Mouse (Mus musculus): ENCODE measurements around the gene Fryl. TPM values are rescaled to one million over a fixed set of nuclear protein-coding genes. Genes with fewer than 3 reads are reported as not detected.
A peak's percentile ranks its signal among the peaks of the same experiment; 100 is the strongest.

Gene Fryl
- polyA plus RNA-seq, 1 experiment from 2014 or later = 48.7 TPM

DNA sequence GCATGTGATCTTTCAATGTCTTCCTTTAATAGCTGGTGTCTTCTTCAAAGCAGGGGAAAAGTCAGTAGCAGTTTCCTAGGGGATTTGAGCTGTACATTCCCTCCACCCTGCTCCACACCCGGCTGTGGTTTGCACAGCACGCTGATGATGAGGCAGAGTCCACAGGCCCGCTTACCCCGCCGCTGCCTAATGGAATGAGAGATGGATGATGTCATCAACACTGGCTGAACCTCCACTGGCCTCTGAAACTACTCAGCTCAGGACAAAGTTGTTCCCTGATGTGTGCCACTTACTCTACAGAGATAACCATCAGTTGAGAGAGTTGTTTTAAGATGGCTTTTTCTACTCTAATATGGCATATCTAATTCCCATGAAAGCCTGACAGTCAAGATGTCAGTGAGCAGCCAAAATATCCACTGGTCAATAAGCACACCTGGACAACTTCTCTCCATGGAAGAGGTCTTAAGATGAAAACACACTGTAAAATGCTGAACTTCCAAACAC lies 87.6 kb downstream of the Fryl start:
- peaks cover 28% of the 10 kb centered on the region for H3K4me1 ChIP-seq
- 70% methylated on average over 5 of the region's 5 CpGs for WGBS
- H3K9me3 ChIP-seq = no peaks in the 10 kb centered on the region
- H3K9ac ChIP-seq (replicated peaks) = no peak overlapping the region
- H3K27ac ChIP-seq (replicated peaks) = no peak overlapping the region
- no peaks in the 10 kb centered on the region for H3K27me3 ChIP-seq
- H3K4me3 ChIP-seq = no peak overlapping the region
- no peak overlapping the region for H3K4me2 ChIP-seq (replicated peaks)
- ATAC-seq (ENCODE audit: low FRiP score, low read depth) = no peak; the same call in 1 of the 2 replicates
- no peaks in the 10 kb centered on the region for H3K36me3 ChIP-seq

DNA sequence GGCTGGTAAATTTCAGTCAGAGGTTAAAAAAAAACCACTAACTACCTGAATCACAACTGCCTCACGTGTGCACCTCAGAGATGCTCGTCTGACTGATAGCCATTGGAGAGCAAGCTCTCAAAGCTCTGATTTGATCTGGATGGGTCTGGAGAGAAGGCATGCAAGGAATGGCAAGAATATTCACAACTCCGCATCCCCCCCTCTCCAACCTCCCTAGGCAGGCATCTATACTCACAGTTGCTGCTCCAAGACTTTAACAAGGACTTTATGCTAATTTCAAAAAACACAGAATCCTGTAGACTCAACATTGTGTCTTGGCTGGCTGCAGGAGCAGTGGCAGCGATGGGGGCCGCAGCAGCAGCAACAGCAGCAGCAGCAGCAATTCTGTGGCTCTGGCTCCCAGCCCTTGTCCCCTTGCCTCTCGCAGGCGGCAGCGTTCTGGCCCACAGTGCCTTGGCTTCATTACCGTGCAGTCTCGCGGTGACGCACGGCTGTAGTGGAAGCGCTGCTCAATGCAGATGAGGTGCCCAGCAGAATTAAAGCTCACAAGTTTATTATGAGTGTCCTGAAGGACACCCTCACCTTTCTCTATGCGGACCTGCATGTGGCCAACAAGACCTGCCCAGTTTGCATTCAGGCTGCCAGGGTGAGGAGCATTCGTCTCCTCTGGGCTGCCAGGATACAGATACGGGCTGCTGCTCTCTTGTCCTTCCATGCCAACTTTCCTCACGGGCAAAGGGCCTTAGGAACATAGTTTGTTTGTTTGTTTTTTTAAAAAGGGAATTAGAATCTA lies 88.2 kb downstream of the Fryl start:
- H3K36me3 ChIP-seq = no peaks in the 10 kb centered on the region
- no peaks in the 10 kb centered on the region for H3K27me3 ChIP-seq
- H3K4me1 ChIP-seq = peaks cover 32% of the 10 kb centered on the region
- no peak for ATAC-seq (ENCODE audit: low FRiP score, low read depth)
- no peaks in the 10 kb centered on the region for H3K9me3 ChIP-seq
- WGBS = 79% methylated on average over 18 of the region's 18 CpGs
- no peak overlapping the region for H3K4me2 ChIP-seq (replicated peaks)
- no peak overlapping the region for H3K4me3 ChIP-seq
- H3K9ac ChIP-seq (replicated peaks) = no peak overlapping the region
- H3K27ac ChIP-seq (replicated peaks) = no peak overlapping the region

DNA sequence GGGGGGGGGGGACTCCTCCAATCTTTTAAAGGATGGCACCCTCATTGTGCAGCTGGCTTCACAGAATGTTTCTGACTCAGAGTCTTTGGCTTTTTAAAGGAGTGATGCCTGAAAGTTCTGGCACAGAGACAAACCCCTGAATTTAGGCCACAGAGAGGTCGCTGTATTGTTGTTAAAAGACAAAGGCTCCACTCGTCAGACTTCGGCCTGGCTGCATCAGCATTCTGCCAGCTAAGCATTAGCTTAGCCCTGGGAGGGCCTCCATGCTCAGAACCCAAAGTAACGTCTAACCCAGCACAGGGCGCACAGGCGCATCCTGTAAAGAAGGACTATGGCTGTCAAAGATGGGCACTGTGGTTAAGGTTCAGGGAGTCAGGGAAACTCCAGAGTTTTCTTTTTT lies 92.4 kb downstream of the Fryl start:
- ATAC-seq (ENCODE audit: low FRiP score, low read depth) = peak; percentile 59; the same call in 1 of the 2 replicates
- no peak overlapping the region for H3K4me2 ChIP-seq (replicated peaks)
- no peak overlapping the region for H3K4me3 ChIP-seq
- 12% methylated on average over 6 of the region's 6 CpGs for WGBS
- no peak overlapping the region for H3K9ac ChIP-seq (replicated peaks)
- peaks cover 34% of the 10 kb centered on the region for H3K4me1 ChIP-seq
- 0 out of 2 replicates have a peak overlapping the region, but pooled peaks have one; percentile 25 for H3K27ac ChIP-seq (replicated peaks)
- H3K36me3 ChIP-seq = no peaks in the 10 kb centered on the region
- no peaks in the 10 kb centered on the region for H3K27me3 ChIP-seq
- H3K9me3 ChIP-seq = no peaks in the 10 kb centered on the region

DNA sequence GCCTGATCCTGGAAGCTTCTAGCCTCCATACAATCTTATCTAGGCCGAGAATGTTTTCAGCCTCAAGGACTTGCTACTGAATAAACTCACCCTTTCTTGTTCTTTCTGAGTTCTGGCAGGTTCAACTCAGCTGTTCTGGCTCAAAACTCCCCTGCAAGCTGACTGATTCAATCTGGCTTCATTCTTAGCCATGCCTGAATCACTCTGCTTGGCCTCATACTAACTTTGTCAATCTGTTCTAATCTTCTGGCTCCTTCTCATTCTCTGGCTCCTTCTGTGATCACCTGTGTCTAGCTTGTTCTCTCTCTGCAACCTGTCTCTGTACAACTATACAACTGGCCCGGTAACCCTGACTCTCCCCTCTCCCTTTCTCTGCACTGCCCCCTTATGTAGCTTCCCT lies 93.9 kb downstream of the Fryl start:
- no peak overlapping the region for H3K9ac ChIP-seq (replicated peaks)
- H3K9me3 ChIP-seq = no peaks in the 10 kb centered on the region
- no peak overlapping the region for H3K4me2 ChIP-seq (replicated peaks)
- no peaks in the 10 kb centered on the region for H3K27me3 ChIP-seq
- WGBS = 94% methylated on average over 2 of the region's 2 CpGs
- H3K27ac ChIP-seq (replicated peaks) = no peak overlapping the region
- H3K4me3 ChIP-seq = no peak overlapping the region
- H3K4me1 ChIP-seq = peaks cover 20% of the 10 kb centered on the region
- no peak for ATAC-seq (ENCODE audit: low FRiP score, low read depth)
- no peaks in the 10 kb centered on the region for H3K36me3 ChIP-seq

DNA sequence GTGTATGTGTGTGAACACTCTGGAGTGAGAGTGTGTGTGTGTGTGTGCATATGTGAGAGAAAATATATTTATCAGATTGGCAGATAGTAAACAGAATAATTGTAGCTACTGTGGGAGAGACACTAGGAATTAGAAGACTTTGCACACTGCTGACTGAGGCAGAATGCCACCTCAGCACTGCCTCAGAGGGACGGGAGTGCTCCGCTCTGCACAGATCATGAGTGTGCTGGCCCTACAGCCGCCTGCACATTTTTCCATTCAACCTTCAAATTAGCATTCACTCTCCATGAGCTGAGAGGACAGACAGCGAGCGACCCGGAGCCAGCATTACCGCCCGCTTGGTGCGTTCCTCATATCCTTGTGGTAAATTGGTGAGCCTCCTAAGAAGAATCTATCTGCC lies 96.0 kb downstream of the Fryl start:
- H3K36me3 ChIP-seq = no peaks in the 10 kb centered on the region
- H3K9ac ChIP-seq (replicated peaks) = no peak overlapping the region
- no peaks in the 10 kb centered on the region for H3K9me3 ChIP-seq
- H3K4me3 ChIP-seq = no peak overlapping the region
- peaks cover 24% of the 10 kb centered on the region for H3K4me1 ChIP-seq
- WGBS = 81% methylated on average over 9 of the region's 9 CpGs
- H3K27ac ChIP-seq (replicated peaks) = no peak overlapping the region
- no peaks in the 10 kb centered on the region for H3K27me3 ChIP-seq
- ATAC-seq (ENCODE audit: low FRiP score, low read depth) = no peak
- no peak overlapping the region for H3K4me2 ChIP-seq (replicated peaks)

DNA sequence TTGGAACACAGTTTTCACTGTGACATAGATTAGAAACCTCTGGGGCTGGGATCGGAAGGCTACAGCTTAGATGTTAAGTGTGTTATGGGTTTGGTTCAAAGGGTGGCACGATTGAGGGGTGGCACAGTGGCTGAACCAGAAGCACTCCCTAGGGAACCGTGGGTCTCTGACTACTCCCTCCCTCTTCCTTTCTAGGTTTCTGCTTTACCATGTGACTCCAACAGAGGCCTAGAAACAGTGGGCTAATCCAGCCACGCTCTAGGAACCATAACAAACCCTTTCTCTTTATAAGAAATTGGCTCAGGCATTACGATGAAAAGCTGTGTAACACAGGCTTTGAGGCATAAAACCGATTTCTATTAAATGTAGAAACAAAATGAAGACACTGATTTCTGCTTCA lies 98.9 kb downstream of the Fryl start:
- no peaks in the 10 kb centered on the region for H3K27me3 ChIP-seq
- H3K9me3 ChIP-seq = no peaks in the 10 kb centered on the region
- no peak overlapping the region for H3K4me3 ChIP-seq
- no peak for ATAC-seq (ENCODE audit: low FRiP score, low read depth)
- H3K4me1 ChIP-seq = peaks cover 15% of the 10 kb centered on the region
- H3K27ac ChIP-seq (replicated peaks) = no peak overlapping the region
- H3K36me3 ChIP-seq = no peaks in the 10 kb centered on the region
- no peak overlapping the region for H3K4me2 ChIP-seq (replicated peaks)
- H3K9ac ChIP-seq (replicated peaks) = no peak overlapping the region
- WGBS = 79% methylated on average over 6 of the region's 6 CpGs

DNA sequence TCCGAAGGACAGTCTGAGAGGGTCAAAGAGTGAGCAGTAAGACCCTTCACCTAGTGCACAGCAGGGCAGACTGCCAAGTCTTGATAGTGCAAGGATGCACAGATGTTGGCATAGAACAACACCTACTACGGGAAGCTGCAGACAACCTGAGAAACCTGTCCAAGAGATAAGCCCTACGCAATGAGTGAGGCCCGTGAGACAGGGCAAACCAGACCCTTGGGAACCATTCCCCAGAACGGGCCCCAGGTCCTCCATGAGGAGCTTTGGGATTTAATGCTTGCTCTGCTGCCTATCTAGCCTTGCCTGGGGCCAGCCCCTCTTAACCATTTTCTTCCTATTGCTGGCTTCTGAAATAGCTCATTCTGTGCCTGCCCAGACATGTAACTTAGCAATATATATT lies 99.4 kb downstream of the Fryl start:
- no peak overlapping the region for H3K27ac ChIP-seq (replicated peaks)
- H3K9ac ChIP-seq (replicated peaks) = no peak overlapping the region
- no peaks in the 10 kb centered on the region for H3K36me3 ChIP-seq
- H3K4me3 ChIP-seq = no peak overlapping the region
- H3K27me3 ChIP-seq = no peaks in the 10 kb centered on the region
- no peak for ATAC-seq (ENCODE audit: low FRiP score, low read depth)
- peaks cover 14% of the 10 kb centered on the region for H3K4me1 ChIP-seq
- H3K4me2 ChIP-seq (replicated peaks) = no peak overlapping the region
- H3K9me3 ChIP-seq = no peaks in the 10 kb centered on the region
- WGBS = 84% methylated on average over 5 of the region's 5 CpGs

DNA sequence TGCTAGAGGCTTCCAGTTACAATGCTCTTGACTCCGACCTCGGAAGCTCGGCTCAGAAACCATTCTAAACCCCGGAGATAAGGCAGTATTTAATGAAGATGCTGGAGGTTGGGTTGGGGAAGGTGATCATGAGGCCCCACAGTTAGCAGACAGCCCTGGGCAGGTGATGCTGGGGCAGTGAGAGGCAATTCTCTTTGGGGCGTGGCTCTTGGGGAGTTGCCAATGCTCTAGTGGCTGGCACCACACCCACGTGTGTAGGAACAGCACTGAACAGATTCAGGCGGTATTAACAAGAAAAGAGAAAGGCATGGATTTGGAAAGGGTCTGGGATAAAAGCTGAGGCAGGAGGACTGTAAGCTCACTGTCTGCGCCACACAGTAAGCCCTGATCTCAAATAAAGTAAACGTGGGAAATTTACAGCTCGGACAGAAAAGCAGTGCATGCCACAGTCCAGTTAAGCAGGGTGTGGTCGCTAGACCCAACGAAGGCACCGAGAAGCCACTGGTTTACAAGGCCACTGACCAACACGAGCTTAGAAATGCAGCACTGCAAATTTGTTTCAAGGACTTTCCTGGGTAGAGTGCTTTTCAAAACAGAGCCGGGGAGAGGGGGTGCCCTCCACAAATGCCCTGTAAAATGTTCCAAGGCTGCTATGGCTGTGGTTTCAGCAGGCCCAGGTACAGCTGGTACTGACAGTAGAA lies 100.0 kb downstream of the Fryl start:
- no peaks in the 10 kb centered on the region for H3K36me3 ChIP-seq
- ATAC-seq (ENCODE audit: low FRiP score, low read depth) = no peak
- 88% methylated on average over 15 of the region's 15 CpGs for WGBS
- H3K27ac ChIP-seq (replicated peaks) = no peak overlapping the region
- no peaks in the 10 kb centered on the region for H3K9me3 ChIP-seq
- peaks cover 12% of the 10 kb centered on the region for H3K4me1 ChIP-seq
- H3K9ac ChIP-seq (replicated peaks) = no peak overlapping the region
- H3K4me2 ChIP-seq (replicated peaks) = no peak overlapping the region
- no peaks in the 10 kb centered on the region for H3K27me3 ChIP-seq
- no peak overlapping the region for H3K4me3 ChIP-seq

DNA sequence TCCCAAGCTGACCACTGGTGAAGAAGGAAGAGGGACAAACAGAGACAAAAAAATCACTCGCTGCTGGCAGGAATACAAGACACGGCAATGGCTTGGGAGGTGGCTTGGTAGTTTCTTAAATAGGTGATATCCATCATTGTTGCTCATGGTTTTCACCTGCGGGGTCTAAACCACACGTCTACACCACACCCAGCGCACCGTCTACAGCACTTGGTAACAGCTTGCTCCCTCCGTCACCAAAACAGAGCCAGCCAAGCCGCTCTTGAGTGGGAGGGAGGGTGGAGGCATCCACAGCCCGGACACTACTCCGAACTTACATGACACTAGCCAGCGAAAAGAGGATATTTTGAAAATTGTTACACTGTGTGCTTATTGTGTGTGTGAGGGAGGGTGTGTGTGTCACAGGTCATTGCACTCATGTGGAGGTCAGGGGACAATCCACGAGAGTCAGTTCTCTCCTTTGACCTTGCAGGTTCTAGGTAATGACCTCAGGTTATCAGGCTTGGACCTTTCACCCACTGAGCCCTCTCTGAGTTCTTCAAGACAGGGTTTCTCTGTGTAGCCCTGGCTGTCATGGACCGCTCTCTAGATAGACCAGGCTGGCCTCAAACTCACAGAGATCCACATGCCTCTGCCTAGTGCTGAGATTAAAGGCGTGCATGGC lies 102.5 kb downstream of the Fryl start:
- Histone ChIP-seq H3K9ac (replicated peaks) (no peak overlapping the region), H3K4me3 (no peak overlapping the region), H3K27me3 (no peaks in the 10 kb centered on the region), H3K9me3 (no peaks in the 10 kb centered on the region), H3K36me3 (no peaks in the 10 kb centered on the region), H3K4me2 (replicated peaks) (no peak overlapping the region), H3K27ac (replicated peaks) (no peak overlapping the region), H3K4me1 (peaks cover 8% of the 10 kb centered on the region; the same call in 1 of the 2 replicates)
- 89% methylated on average over 14 of the region's 14 CpGs for WGBS
- no peak for ATAC-seq (ENCODE audit: low FRiP score, low read depth)

DNA sequence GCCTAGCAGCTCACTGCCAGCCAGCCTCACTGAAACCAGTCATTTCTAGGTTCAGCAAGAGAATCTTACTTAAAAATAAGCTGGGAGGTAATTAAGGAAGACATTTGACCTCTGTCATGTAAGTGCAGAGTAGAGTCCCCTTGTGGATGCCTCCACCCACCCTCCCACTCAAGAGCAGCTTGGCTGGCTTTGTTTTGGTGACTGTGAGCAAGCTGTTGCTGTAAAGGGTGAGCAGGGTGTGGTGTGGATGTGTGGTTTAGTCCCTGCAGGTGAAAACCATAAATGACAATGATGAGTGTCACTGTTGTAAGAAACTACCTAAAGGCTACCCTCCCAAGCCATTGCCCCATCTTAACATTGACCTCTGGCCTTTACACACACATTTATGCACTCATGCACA lies 104.2 kb downstream of the Fryl start:
- no peak for ATAC-seq (ENCODE audit: low FRiP score, low read depth)
- Histone ChIP-seq H3K4me1 (peaks cover 6% of the 10 kb centered on the region; the same call in 1 of the 2 replicates), H3K4me3 (no peak overlapping the region), H3K36me3 (peaks cover 2% of the 10 kb centered on the region), H3K27ac (replicated peaks) (no peak overlapping the region), H3K4me2 (replicated peaks) (no peak overlapping the region), H3K9ac (replicated peaks) (no peak overlapping the region), H3K27me3 (no peaks in the 10 kb centered on the region), H3K9me3 (no peaks in the 10 kb centered on the region)

DNA sequence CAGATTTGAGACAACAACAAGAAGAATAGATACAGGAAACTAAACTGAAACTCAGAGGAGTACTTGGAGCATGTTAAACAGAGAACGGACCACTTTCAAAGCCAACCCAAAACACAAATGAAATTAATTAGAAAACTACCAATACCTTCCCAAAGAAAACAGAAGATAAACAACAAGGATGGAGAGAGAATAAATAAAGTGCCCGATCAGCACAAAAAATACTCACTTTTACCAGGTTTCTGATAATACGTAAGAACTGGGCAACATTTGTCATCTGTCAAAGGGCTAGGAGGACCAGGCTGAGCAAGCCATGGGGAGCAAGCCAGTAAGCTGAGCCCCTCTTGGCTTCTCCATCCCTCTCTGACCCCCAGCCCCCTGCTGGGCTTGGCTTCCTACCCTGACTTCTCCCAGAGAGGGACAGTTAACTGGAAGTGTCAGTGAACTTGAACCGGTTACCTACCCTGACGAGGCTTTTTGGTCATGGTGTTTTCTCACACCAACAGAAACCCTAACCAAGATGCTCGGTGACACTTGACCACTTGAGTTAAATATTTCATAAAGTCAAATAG lies 105.5 kb downstream of the Fryl start:
- Histone ChIP-seq H3K27me3 (no peaks in the 10 kb centered on the region), H3K27ac (replicated peaks) (no peak overlapping the region), H3K9ac (replicated peaks) (no peak overlapping the region), H3K4me1 (no peaks in the 10 kb centered on the region), H3K36me3 (peaks cover 12% of the 10 kb centered on the region), H3K9me3 (no peaks in the 10 kb centered on the region), H3K4me2 (replicated peaks) (no peak overlapping the region), H3K4me3 (no peak overlapping the region)
- no peak for ATAC-seq (ENCODE audit: low FRiP score, low read depth)
- WGBS = 90% methylated on average over 6 of the region's 6 CpGs

DNA sequence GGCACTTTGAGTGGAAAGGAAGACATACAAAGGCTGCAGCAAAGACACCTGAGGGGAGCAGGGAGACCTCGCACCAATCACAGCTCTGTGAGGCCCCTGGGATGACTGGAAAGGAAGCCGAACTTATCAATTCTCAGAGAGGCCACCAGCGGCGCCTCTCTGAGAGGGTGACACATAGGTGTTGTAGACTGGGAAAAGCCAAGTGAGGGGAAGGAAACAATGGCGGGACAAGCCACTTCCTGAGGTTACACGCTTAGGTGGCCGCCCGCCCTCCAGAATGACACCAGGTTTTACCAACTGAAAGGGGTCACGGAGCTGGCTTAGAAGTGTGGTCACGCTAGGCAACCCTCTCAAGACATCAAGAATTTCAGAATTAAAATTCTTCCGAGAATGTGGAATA lies 111.4 kb downstream of the Fryl start:
- H3K27me3 ChIP-seq = no peaks in the 10 kb centered on the region
- no peak overlapping the region for H3K27ac ChIP-seq (replicated peaks)
- H3K9ac ChIP-seq (replicated peaks) = no peak overlapping the region
- no peaks in the 10 kb centered on the region for H3K4me1 ChIP-seq
- no peak overlapping the region for H3K4me2 ChIP-seq (replicated peaks)
- peaks cover 22% of the 10 kb centered on the region for H3K36me3 ChIP-seq
- 91% methylated on average over 11 of the region's 11 CpGs for WGBS
- no peak for ATAC-seq (ENCODE audit: low FRiP score, low read depth)
- H3K4me3 ChIP-seq = no peak overlapping the region
- no peaks in the 10 kb centered on the region for H3K9me3 ChIP-seq
